Mouse (Mus musculus) heart, embryonic 10.5 days (tissue): ENCODE measurements around the gene Phf2. TPM values are rescaled to one million over a fixed set of nuclear protein-coding genes. Genes with fewer than 3 reads are reported as not detected.
"Not testable (repeated sequence)": the region's sequence is repeated elsewhere in the genome, so short reads cannot be mapped to it uniquely, and the experiment has no call there.

Source experiments
- DNase-seq: peaks from one replicate; pipeline ENCODE4 v3.0.0-alpha.2; 2017; ENCODE audit warnings: low spot score
- H3K27ac ChIP-seq: fragments of 300-500 bp; sonication (generic); 2 replicates; pipeline ENCODE4 v1.5.1; 2016; ENCODE audit warnings: mild to moderate bottlenecking
- H3K27me3 ChIP-seq: fragments of 300-500 bp; sonication (generic); 2 replicates; pipeline ENCODE4 v1.6.1; 2016; ENCODE audit warnings: mild to moderate bottlenecking; ENCODE audit not compliant: poor library complexity, insufficient read depth, severe bottlenecking
- H3K36me3 ChIP-seq: fragments of 300-500 bp; sonication (generic); 2 replicates; pipeline ENCODE4 v1.6.1; 2016; ENCODE audit warnings: mild to moderate bottlenecking, moderate library complexity
- H3K4me1 ChIP-seq: fragments of 300-500 bp; sonication (generic); 2 replicates; pipeline ENCODE4 v1.6.1; 2016; ENCODE audit warnings: mild to moderate bottlenecking
- H3K4me3 ChIP-seq: fragments of 300-500 bp; sonication (generic); 2 replicates; pipeline ENCODE4 v1.5.1; 2016; ENCODE audit warnings: mild to moderate bottlenecking, moderate library complexity
- H3K9me3 ChIP-seq: fragments of 300-500 bp; sonication (generic); 2 replicates; pipeline ENCODE4 v1.6.1; 2016; ENCODE audit warnings: mild to moderate bottlenecking, moderate library complexity
- WGBS: fragments of 180-500 bp; shearing (Covaris S2); methylation state at CpG from one replicate; pipeline ENCODE4 v1.1.7; 2016; 5-methylcytosine and 5-hydroxymethylcytosine counted together
- polyA plus RNA-seq: library from polyadenylated mRNA; unstranded; fragments of >200 nt; fragmentation: Nextera tagmentation; extraction: Ambion mirVana; gene quantifications from 2 replicates; pipeline ENCODE4 v1.2.1, GENCODE M21; 2016

Gene Phf2
- polyA plus RNA-seq, 1 experiment from 2014 or later: 6.8 TPM

DNA sequence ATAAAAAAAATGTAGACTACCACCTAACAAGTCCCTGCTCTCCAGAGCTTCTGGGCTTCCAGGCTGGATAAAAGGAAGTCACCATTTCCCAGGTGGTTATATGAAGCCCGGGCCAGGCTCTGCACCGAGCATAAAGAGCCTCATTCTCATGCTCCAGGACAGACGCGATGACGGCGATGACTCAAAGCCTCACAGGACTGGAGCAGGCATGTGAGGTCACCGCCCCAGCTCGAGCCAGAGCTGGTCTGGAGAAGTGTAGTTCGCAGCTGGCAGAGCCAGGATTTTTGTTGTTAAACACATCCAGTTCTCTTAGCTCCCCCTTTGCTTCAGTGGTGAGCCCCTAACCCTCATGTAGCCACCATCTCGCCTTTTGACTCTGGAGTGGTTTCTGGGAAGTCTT, 48.6 kb downstream of the Phf2 start:
- H3K36me3 ChIP-seq: peaks cover 95% of the 10 kb centered on the region
- H3K27ac ChIP-seq: no peak overlapping the region
- no peak for DNase-seq
- no peaks in the 10 kb centered on the region for H3K9me3 ChIP-seq
- H3K27me3 ChIP-seq: no peaks in the 10 kb centered on the region
- no peaks in the 10 kb centered on the region for H3K4me1 ChIP-seq
- WGBS: 78% methylated on average over 10 of the region's 10 CpGs
- H3K4me3 ChIP-seq: no peak overlapping the region

DNA sequence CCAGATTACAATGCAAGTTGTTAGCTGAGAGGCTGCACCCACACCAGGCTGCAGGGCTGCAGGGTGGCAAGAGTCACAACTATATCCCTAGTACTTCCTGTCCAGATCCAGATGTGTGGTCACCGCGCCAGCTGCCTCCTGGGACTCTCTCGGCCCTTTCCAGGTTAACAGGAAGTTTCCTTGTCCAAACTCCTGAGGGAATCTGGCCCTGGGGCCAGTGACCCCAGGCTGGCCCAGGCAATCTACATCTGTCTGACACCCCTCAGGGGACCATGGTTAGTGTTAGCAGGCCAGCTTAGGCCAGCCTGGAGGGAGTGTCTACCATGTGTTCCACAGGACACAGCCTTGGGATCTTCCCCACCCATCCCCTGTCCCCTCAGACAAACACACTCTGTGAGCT, 51.8 kb downstream of the Phf2 start:
- no peak for DNase-seq
- 68% methylated on average over 3 of the region's 3 CpGs for WGBS
- H3K4me1 ChIP-seq: no peaks in the 10 kb centered on the region
- H3K9me3 ChIP-seq: no peaks in the 10 kb centered on the region
- H3K27me3 ChIP-seq: no peaks in the 10 kb centered on the region
- H3K4me3 ChIP-seq: no peak overlapping the region
- H3K36me3 ChIP-seq: peaks cover 98% of the 10 kb centered on the region
- no peak overlapping the region for H3K27ac ChIP-seq

DNA sequence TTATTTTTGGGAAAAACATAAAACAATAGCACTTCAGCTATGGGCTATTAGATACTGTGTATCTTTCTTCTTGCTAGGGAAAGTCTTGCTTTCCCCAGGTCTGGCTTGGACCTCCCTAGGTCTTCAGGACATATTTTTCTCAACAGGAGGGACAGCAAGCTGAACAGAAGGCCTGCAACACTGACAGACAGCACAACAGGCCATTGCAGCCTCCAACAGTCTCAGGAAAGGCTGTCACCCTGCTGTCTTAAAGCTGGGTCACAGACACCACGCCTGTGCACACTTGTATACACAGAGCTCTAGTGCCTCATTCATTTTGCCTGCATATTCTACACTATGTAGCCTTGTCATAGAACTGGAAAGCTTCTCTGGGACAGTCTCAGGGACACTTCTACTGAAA, 56.5 kb downstream of the Phf2 start:
- DNase-seq: no peak
- no peak overlapping the region for H3K27ac ChIP-seq
- H3K27me3 ChIP-seq: no peaks in the 10 kb centered on the region
- no peaks in the 10 kb centered on the region for H3K9me3 ChIP-seq
- WGBS: 100% methylated on average over 1 of the region's 1 CpGs
- H3K4me3 ChIP-seq: no peak overlapping the region
- H3K36me3 ChIP-seq: peaks cover 87% of the 10 kb centered on the region
- H3K4me1 ChIP-seq: peaks cover 17% of the 10 kb centered on the region; the same call in 1 of the 2 replicates

DNA sequence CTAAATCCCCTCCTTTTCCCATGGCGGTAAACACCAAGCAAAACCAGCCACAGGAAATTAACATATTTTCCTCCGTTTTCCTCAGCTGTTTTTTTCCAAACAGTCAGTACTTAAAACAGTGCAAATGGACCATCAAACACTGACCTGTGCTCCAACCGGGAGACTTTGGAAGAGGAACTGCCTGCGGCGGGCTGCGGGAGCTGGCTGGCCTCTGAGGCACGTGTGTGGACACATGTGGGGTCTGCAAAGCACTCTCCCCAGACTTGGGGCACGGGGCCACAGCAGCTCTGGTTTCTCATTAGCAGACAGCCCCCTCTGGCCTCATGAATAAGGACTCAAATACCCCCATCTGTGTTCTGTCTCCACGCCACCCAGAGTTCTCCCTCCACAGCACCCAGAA, 59.9 kb downstream of the Phf2 start:
- peaks cover 79% of the 10 kb centered on the region for H3K36me3 ChIP-seq
- no peak overlapping the region for H3K4me3 ChIP-seq
- H3K27me3 ChIP-seq: no peaks in the 10 kb centered on the region
- no peaks in the 10 kb centered on the region for H3K9me3 ChIP-seq
- H3K4me1 ChIP-seq: peaks cover 32% of the 10 kb centered on the region; the same call in 1 of the 2 replicates
- H3K27ac ChIP-seq: no peak overlapping the region
- no peak for DNase-seq
- WGBS: 81% methylated on average over 9 of the region's 9 CpGs

DNA sequence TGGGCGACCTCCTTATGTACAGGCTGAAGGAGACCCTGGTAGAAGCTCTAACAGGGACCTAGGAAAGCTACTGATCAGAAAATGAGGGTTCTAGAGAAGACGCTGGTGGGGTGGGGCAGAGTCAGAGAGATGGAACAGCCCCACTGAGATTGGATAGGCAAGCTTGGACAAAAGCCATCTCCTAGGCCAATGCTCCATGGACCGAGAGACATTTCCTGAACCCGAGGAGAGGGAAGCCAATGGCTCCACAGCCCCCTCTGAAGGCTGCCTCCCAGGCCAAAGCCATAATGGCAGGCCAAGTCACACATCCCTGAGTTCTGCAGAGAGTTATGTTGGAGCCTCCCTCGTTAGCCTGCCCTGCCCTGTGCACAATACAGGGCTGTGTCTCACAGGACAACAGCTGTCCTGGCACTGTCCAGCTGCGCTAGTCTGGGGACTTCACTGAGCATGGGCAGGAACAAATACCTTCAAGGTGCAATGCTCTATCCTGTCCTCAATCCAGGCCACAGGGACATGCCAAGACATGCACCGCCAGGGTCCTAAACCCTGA, 60.6 kb downstream of the Phf2 start:
- Histone ChIP-seq H3K36me3 (peaks cover 79% of the 10 kb centered on the region), H3K27ac (no peak overlapping the region), H3K4me3 (no peak overlapping the region), H3K27me3 (no peaks in the 10 kb centered on the region), H3K4me1 (peaks cover 34% of the 10 kb centered on the region; the same call in 1 of the 2 replicates), H3K9me3 (no peaks in the 10 kb centered on the region)
- 89% methylated on average over 7 of the region's 7 CpGs for WGBS
- DNase-seq: no peak

DNA sequence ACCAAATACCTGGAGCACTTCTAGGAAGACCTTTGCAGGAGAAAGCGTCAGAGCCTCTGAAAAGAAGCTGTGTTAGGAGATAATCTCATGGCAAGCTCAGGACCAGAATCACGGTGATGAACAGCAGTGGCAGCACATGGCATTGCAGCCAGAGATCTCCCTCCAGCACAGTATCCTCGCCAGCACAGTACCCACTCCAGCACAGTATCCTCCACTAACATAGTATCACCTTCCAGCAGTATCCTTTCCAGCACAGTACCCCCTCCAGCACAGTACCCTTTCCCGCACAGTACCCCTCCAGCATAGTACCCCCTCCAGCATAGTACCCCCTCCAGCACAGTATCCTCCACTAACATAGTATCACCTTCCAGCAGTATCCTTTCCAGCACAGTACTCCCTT, 61.3 kb downstream of the Phf2 start:
- DNase-seq, H3K4me3 ChIP-seq, H3K27me3 ChIP-seq, H3K27ac ChIP-seq, H3K9me3 ChIP-seq: not testable (repeated sequence)
- WGBS: 83% methylated on average over 4 of the region's 4 CpGs
- peaks cover 34% of the 10 kb centered on the region; the same call in 1 of the 2 replicates for H3K4me1 ChIP-seq
- peaks cover 78% of the 10 kb centered on the region for H3K36me3 ChIP-seq

DNA sequence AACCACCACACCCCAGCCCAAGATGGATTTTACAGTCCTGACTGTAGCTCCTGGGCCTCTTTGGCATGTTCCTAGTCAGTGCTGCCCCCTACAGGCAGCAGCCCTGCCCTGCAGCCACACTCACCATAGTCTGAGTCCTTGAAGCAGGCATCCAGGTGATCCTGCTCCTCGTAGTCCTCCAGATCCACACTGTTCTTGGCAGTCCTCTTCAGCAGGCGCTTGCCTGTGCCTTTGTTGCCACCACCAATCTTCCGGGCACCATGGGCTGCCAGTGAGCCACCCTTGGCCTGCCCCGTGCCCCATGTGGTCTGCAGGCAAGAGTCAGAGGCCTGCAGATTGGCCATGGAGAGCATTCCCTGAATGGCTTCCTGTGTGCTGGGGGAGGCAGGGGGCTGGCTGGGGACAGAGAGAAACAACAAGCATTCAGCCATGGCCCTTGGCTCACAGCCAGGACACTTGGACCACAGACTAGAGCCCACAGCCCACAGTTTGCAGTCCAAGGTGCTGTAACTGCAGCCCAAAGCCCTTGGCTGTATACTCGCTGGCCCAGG, 63.4 kb downstream of the Phf2 start:
- DNase-seq: no peak
- WGBS: 72% methylated on average over 5 of the region's 5 CpGs
- no peaks in the 10 kb centered on the region for H3K27me3 ChIP-seq
- H3K4me1 ChIP-seq: peaks cover 34% of the 10 kb centered on the region; the same call in 1 of the 2 replicates
- no peaks in the 10 kb centered on the region for H3K9me3 ChIP-seq
- peak overlapping the region; percentile 36; the same call in 1 of the 2 replicates for H3K27ac ChIP-seq
- H3K36me3 ChIP-seq: peaks cover 79% of the 10 kb centered on the region
- no peak overlapping the region for H3K4me3 ChIP-seq

DNA sequence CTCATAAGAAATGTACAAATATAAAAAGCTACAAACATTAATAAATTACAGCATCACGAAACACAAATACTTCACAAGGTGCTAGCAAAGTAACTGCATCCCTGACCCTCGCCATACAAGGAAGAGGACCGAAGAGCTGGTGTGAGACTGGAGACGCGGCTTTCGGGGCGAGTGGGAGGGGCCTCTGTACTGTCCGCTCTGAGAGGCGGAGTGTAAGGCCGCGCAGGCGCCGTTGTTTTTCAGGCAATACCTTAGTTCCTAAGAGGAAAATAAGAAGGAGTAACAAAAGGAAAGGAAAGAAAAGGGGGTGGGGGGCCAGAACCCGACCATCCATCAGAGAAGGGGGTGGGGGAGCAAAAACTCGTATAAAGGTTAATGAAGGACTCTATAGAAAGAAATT, 68.7 kb downstream of the Phf2 start:
- WGBS: 43% methylated on average over 15 of the region's 15 CpGs
- peaks cover 49% of the 10 kb centered on the region for H3K36me3 ChIP-seq
- H3K27ac ChIP-seq: no peak overlapping the region
- peaks cover 35% of the 10 kb centered on the region for H3K4me1 ChIP-seq
- no peak for DNase-seq
- no peaks in the 10 kb centered on the region for H3K9me3 ChIP-seq
- H3K27me3 ChIP-seq: 0 out of 2 replicates have a peak, but pooled peaks cover 16% of the 10 kb centered on the region
- H3K4me3 ChIP-seq: no peak overlapping the region

DNA sequence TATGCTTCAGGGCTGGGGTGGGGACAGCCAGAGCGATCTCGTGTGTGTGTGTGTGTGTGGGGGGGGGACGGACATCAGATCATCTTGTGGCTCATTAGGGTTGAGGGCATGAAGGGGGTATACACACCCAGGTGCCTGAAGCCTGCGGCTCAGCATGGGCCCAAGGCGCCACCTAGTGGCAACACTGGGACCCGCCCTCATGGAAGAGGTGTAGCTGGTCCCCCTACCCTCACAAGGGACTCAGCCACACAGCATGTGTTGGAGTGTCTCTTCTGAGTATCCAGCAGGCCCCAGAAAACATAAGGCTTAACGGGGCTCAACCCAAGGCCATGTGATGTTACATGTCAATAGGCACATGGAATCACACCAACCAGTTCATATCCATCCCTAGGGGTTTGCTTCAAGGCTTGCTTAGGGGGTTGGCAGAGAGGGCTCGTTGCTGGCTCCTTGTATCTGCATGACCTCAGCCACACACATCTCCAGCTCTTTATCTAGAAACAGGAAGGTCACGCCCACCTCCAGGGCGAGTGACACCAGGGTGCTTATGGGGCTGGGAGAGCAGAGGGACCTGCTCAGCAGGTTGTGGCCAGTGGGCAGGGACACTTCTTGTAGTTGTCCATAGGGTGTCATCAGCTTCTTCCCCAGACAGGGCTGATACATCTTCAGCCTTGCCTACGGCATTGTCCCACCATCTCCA, 69.9 kb downstream of the Phf2 start:
- no peak for DNase-seq
- Histone ChIP-seq H3K27ac (no peak overlapping the region; the same call in 1 of the 2 replicates), H3K4me1 (peaks cover 38% of the 10 kb centered on the region), H3K9me3 (no peaks in the 10 kb centered on the region), H3K4me3 (no peak overlapping the region), H3K27me3 (0 out of 2 replicates have a peak, but pooled peaks cover 23% of the 10 kb centered on the region), H3K36me3 (peaks cover 37% of the 10 kb centered on the region)
- WGBS: 16% methylated on average over 11 of the region's 11 CpGs

DNA sequence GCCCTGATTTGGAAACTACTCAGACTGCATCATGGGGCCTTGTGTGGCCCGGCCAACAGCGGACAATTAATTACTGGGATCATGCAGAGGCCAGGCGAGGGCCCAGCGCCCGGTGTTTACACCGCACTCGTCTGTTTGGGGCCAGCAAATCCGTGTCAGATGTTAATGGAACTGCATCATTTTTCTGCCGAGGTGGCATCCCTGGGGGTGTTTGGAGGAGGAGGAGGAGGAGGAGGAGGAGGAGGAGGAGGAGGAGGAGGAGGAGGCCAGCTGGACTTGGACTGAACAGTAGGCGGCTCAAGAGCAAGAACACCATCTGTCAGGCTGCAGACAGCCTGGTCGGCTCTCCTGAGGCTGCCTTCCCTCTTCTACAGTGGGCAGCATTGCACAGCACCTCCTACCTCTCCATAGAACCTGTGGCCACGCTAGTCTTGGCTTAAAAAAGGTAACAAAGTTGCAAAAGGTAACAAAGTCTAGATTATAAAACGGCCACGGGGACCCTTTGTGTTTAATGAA, 72.6 kb downstream of the Phf2 start:
- H3K27me3 ChIP-seq: 0 out of 2 replicates have a peak, but pooled peaks cover 26% of the 10 kb centered on the region
- peaks cover 34% of the 10 kb centered on the region for H3K4me1 ChIP-seq
- H3K4me3 ChIP-seq: no peak overlapping the region
- H3K27ac ChIP-seq: no peak overlapping the region
- H3K36me3 ChIP-seq: peaks cover 13% of the 10 kb centered on the region
- WGBS: 68% methylated on average over 14 of the region's 14 CpGs
- no peak for DNase-seq
- no peaks in the 10 kb centered on the region for H3K9me3 ChIP-seq

DNA sequence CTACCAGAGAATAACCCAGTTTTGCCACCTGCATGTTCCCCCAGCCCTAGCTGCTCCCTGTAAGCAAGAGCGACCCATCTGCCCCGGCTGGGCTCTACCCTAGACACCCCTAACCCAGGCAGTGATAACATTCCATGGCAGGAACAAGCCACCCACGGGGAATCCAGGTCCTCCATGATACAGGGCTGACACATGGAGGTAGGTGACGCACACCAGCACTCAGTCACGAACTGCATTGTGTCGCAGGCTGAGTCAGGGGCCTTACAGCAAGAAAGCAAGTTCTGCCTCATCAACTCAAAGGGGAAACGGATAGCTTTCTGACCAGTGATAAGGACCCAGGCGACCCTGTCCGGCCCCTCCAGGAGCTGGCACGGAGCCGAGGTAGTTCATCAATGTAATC, 74.0 kb downstream of the Phf2 start:
- H3K4me3 ChIP-seq: no peak overlapping the region
- no peak for DNase-seq
- H3K4me1 ChIP-seq: peaks cover 34% of the 10 kb centered on the region
- 0 out of 2 replicates have a peak overlapping the region, but pooled peaks have one; percentile 19 for H3K27ac ChIP-seq
- 0 out of 2 replicates have a peak, but pooled peaks cover 1% of the 10 kb centered on the region for H3K36me3 ChIP-seq
- 0 out of 2 replicates have a peak, but pooled peaks cover 26% of the 10 kb centered on the region for H3K27me3 ChIP-seq
- 26% methylated on average over 11 of the region's 11 CpGs for WGBS
- no peaks in the 10 kb centered on the region for H3K9me3 ChIP-seq

DNA sequence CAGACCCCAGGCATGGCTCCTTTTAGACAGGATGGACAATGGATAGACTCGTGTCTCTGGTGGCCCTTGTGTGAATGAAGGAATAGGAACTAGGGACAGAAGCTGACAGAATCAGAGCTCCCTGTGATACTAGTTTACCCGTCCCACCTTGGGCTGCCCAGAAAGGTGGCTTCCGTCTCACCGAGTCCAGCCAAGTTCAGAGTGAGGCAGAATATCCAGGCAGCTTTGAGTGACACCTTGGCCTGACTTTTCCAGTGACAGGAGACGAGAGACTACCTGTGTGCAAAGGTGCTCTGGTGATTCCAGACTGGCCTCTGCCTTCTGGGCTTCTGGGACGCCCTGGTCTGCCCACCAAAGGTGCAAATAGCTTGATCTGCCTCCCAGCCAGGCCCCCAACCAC, 75.2 kb downstream of the Phf2 start:
- Histone ChIP-seq H3K9me3 (no peaks in the 10 kb centered on the region), H3K36me3 (no peaks in the 10 kb centered on the region), H3K27ac (no peak overlapping the region), H3K27me3 (0 out of 2 replicates have a peak, but pooled peaks cover 26% of the 10 kb centered on the region), H3K4me3 (no peak overlapping the region), H3K4me1 (peaks cover 25% of the 10 kb centered on the region)
- no peak for DNase-seq
- 83% methylated on average over 6 of the region's 6 CpGs for WGBS
